Mouse (Mus musculus): ENCODE data around the gene Mgat4a. TPM values are rescaled to one million over a fixed set of nuclear protein-coding genes. Genes with fewer than 3 reads are reported as not detected.

Mgat4a gene
- total and polyA plus RNA-seq, 3 experiments: 2.7 to 2.8 TPM; not detected in 1

DNA sequence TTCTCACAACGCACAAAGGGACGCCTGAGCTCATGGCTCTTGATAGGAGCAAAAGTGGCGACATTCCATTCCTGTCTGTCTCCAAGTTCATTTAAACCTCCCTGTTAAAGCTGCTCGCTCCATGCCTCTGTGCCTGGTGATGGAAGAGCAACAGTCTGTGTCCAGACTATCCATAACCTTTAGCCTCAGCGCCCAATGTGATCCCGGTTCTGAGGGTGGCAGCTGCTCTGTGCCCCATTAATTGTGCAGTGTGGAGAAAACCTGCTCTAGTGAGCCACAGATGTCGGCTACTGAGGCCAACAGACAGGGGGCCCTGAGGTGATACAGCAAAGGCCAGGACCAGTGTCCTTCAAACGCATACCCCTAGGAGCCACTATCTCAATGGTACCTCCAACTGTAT is 141.1 kb downstream of the Mgat4a start:
- Histone ChIP-seq H3K27ac (ENCODE audit: control insufficient read depth, low read depth, low read length) (no peak overlapping the region), H3K27me3 (ENCODE audit: control insufficient read depth in 1 of 2, insufficient read depth in 2 of 2, low read length in 2 of 2) (no peaks in the 10 kb centered on the region), H3K79me2 (ENCODE audit: control insufficient read depth, insufficient read depth, low read length, poor library complexity) (no peaks in the 10 kb centered on the region), H3K9me3 (replicated peaks; ENCODE audit: insufficient read depth, low read length) (no peaks in the 10 kb centered on the region), H3K36me3 (ENCODE audit: control insufficient read depth in 1 of 2, insufficient read depth in 2 of 2, low read length in 2 of 2) (no peaks in the 10 kb centered on the region), H3K4me1 (ENCODE audit: control insufficient read depth in 1 of 2, insufficient read depth in 2 of 2, low read length in 2 of 2) (no peaks in the 10 kb centered on the region), H3K9ac (ENCODE audit: control insufficient read depth, low read depth, low read length, poor library complexity, severe bottlenecking) (no peak overlapping the region), H3K4me3 (ENCODE audit: control insufficient read depth in 1 of 2, insufficient read depth in 1 of 2, low read depth in 2 of 2, low read length in 2 of 2) (no peak overlapping the region)
- TF ChIP-seq NELFE (IDR thresholded peaks at IDR 0.05; ENCODE audit: low read depth, low read length) (no peak), UBTF (IDR thresholded peaks at IDR 0.05; ENCODE audit: borderline replicate concordance, insufficient read depth, low read depth, low read length) (no peak), E2F4 (IDR thresholded peaks at IDR 0.05; ENCODE audit: borderline replicate concordance, low read depth, low read length) (no peak), HCFC1 (IDR thresholded peaks at IDR 0.05; ENCODE audit: low read depth, low read length) (no peak), ZMIZ1 (IDR thresholded peaks at IDR 0.05; ENCODE audit: low read depth, low read length) (no peak), GATA1 (IDR thresholded peaks at IDR 0.05; ENCODE audit: low read depth, low read length) (no peak), EP300 (IDR thresholded peaks at IDR 0.05; ENCODE audit: low read depth in 1 of 2, low read length in 2 of 2) (no peak), JUND (IDR thresholded peaks at IDR 0.05; ENCODE audit: low read depth, low read length) (no peak), KAT2A (conservative IDR thresholded peaks at IDR 0.05; ENCODE audit: low read depth, low read length) (no peak), MEF2A (IDR thresholded peaks at IDR 0.05; ENCODE audit: extremely low read depth, insufficient replicate concordance, low read depth, low read length, poor library complexity, severe bottlenecking) (no peak), USF1 (IDR thresholded peaks at IDR 0.05; ENCODE audit: low read depth, low read length) (no peak), RCOR1 (IDR thresholded peaks at IDR 0.05; ENCODE audit: low read depth, low read length) (no peak), MYB (IDR thresholded peaks at IDR 0.05; ENCODE audit: low read depth, low read length) (no peak), ZKSCAN1 (IDR thresholded peaks at IDR 0.05; ENCODE audit: low read depth, low read length) (no peak), POLR2AphosphoS2 (IDR thresholded peaks at IDR 0.05; ENCODE audit: low read length) (no peak), MAFK (IDR thresholded peaks at IDR 0.05; ENCODE audit: borderline replicate concordance, low read depth, low read length) (no peak), TAL1 (IDR thresholded peaks at IDR 0.05; ENCODE audit: low read length) (no peak), MYC (IDR thresholded peaks at IDR 0.05; ENCODE audit: low read depth, low read length) (no peak), TCF12 (IDR thresholded peaks at IDR 0.05; ENCODE audit: low read depth, low read length) (no peak)
- no peak for DNase-seq (ENCODE audit: low read depth, low spot score)

DNA sequence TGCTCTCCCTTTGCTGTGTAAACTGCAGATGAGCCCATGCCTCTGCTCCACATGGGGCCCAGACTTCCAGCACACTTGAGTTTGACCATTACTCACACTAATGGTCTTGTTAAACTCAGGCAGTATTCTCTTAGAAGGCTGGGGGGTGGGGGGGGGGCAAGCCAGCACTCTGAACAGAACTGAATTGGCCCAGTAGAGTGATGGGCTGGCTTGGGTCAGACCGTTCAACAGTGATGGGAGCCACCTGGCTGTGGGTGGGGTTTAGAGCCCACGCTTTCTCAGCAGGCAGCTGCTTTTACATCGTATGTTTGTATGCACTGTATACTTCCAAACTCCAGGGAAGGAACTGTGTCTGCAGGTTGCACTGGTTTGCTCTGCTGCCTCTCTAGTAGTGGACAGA is 141.9 kb downstream of the Mgat4a start:
- TF ChIP-seq EP300 (IDR thresholded peaks at IDR 0.05; ENCODE audit: low read depth in 1 of 2, low read length in 2 of 2) (no peak), NELFE (IDR thresholded peaks at IDR 0.05; ENCODE audit: low read depth, low read length) (no peak), BHLHE40 (IDR thresholded peaks at IDR 0.05; ENCODE audit: borderline replicate concordance, low read depth, low read length) (no peak), MYB (IDR thresholded peaks at IDR 0.05; ENCODE audit: low read depth, low read length) (no peak), MEF2A (IDR thresholded peaks at IDR 0.05; ENCODE audit: extremely low read depth, insufficient replicate concordance, low read depth, low read length, poor library complexity, severe bottlenecking) (no peak), TBP (IDR thresholded peaks at IDR 0.05; ENCODE audit: low read depth, low read length) (no peak), E2F4 (IDR thresholded peaks at IDR 0.05; ENCODE audit: borderline replicate concordance, low read depth, low read length) (no peak), ZKSCAN1 (IDR thresholded peaks at IDR 0.05; ENCODE audit: low read depth, low read length) (no peak), HCFC1 (IDR thresholded peaks at IDR 0.05; ENCODE audit: low read depth, low read length) (no peak), CHD1 (IDR thresholded peaks at IDR 0.05; ENCODE audit: low read depth, low read length) (no peak), USF1 (IDR thresholded peaks at IDR 0.05; ENCODE audit: low read depth, low read length) (no peak), JUND (IDR thresholded peaks at IDR 0.05; ENCODE audit: low read depth, low read length) (no peak), TAL1 (IDR thresholded peaks at IDR 0.05; ENCODE audit: low read length) (no peak), TCF12 (IDR thresholded peaks at IDR 0.05; ENCODE audit: low read depth, low read length) (no peak), ZNF384 (IDR thresholded peaks at IDR 0.05; ENCODE audit: low read depth, low read length) (no peak), RCOR1 (IDR thresholded peaks at IDR 0.05; ENCODE audit: low read depth, low read length) (no peak), NRF1 (IDR thresholded peaks at IDR 0.05; ENCODE audit: insufficient read depth, low read depth, low read length, poor library complexity, severe bottlenecking) (no peak)
- Histone ChIP-seq H3K4me1 (ENCODE audit: control insufficient read depth in 1 of 2, insufficient read depth in 2 of 2, low read length in 2 of 2) (no peaks in the 10 kb centered on the region), H3K9ac (ENCODE audit: control insufficient read depth, low read depth, low read length, poor library complexity, severe bottlenecking) (no peak overlapping the region), H3K9me3 (replicated peaks; ENCODE audit: insufficient read depth, low read length) (no peaks in the 10 kb centered on the region), H3K4me3 (ENCODE audit: control insufficient read depth in 1 of 2, insufficient read depth in 1 of 2, low read depth in 2 of 2, low read length in 2 of 2) (no peak overlapping the region), H3K36me3 (ENCODE audit: control insufficient read depth in 1 of 2, insufficient read depth in 2 of 2, low read length in 2 of 2) (no peaks in the 10 kb centered on the region), H3K27me3 (ENCODE audit: control insufficient read depth in 1 of 2, insufficient read depth in 2 of 2, low read length in 2 of 2) (no peaks in the 10 kb centered on the region), H3K79me2 (ENCODE audit: control insufficient read depth, insufficient read depth, low read length, poor library complexity) (no peaks in the 10 kb centered on the region), H3K27ac (ENCODE audit: control insufficient read depth, low read depth, low read length) (no peak overlapping the region)
- no peak for DNase-seq (ENCODE audit: low read depth, low spot score)

Measured in MEL (cell line).